In the genomic region with DNA sequence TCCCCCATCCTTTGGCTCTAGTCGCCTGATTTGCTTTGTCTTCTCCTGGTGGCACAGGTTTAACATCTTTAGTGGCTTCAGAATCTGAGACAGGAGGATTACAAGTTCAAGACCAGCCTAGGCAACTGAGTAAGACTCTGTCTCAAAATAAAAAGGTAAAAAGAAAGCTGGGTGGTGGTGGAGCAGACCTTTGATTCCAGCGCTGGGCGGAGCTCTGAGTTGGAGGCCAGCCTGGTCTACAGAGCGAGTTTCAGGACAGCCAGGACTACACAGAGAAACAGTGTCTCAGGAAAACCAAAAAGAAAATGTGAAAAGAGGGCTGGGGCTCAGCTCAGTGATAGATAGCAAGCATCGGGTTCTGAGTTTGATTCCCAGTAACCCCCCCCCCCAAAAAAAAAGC, we compare ENCODE assay signal across 25 mouse cellular contexts. TPM values are rescaled to one million over a fixed set of nuclear protein-coding genes. Genes with fewer than 3 reads are reported as not detected.
A peak's percentile ranks its signal among the peaks of the same experiment; 100 is the strongest.
DNase-seq lines count a peak whose midpoint lies in the region; ATAC-seq lines count a peak whose summit lies in the region.
"Had no signal": no experiment of that assay in that cellular context is flagged by ENCODE, and none has a peak within 500 bp of the region (broad histone marks: within the 10 kb centered on the region; RNA-seq: fewer than 3 reads in every experiment).

No protein-coding gene starts in this region.

- no peaks in the 10 kb centered on the region for H3K27me3 ChIP-seq in forebrain, embryonic 15.5 days
- H3K27me3 ChIP-seq in forebrain, embryonic 12.5 days, result no peaks in the 10 kb centered on the region
- no peaks in the 10 kb centered on the region for H3K27me3 ChIP-seq in heart, embryonic 10.5 days (ENCODE audit: insufficient read depth, poor library complexity, severe bottlenecking)
- H3K27me3 ChIP-seq in heart, embryonic 11.5 days (ENCODE audit: control insufficient read depth, insufficient read depth, low read length), result no peaks in the 10 kb centered on the region
- H3K27me3 ChIP-seq in embryonic facial prominence, embryonic 10.5 days (replicated peaks; ENCODE audit: low read depth, poor library complexity, severe bottlenecking), result no peaks in the 10 kb centered on the region
- no peaks in the 10 kb centered on the region for H3K27me3 ChIP-seq in embryonic facial prominence, embryonic 14.5 days (replicated peaks; ENCODE audit: control insufficient read depth, insufficient read depth, low read length)
- no peaks in the 10 kb centered on the region for H3K27me3 ChIP-seq in midbrain, embryonic 13.5 days
- H3K27me3 ChIP-seq: CH12.LX; hindbrain, embryonic 13.5 days; intestine, embryonic 15.5 days; Patski had no signal

- H3K9me3 ChIP-seq in forebrain, embryonic 15.5 days, result no peaks in the 10 kb centered on the region
- H3K9me3 ChIP-seq in forebrain, embryonic 12.5 days, result no peaks in the 10 kb centered on the region
- H3K9me3 ChIP-seq in heart, embryonic 10.5 days, result no peaks in the 10 kb centered on the region
- H3K9me3 ChIP-seq in heart, embryonic 11.5 days (replicated peaks; ENCODE audit: control insufficient read depth, low read length), result no peaks in the 10 kb centered on the region
- 0 out of 2 replicates have a peak, but pooled peaks cover 3% of the 10 kb centered on the region for H3K9me3 ChIP-seq in embryonic facial prominence, embryonic 10.5 days
- 0 out of 2 replicates have a peak, but pooled peaks cover 3% of the 10 kb centered on the region for H3K9me3 ChIP-seq in embryonic facial prominence, embryonic 14.5 days (ENCODE audit: control insufficient read depth, low read length)
- no peaks in the 10 kb centered on the region for H3K9me3 ChIP-seq in midbrain, embryonic 13.5 days
- H3K9me3 ChIP-seq: forebrain, embryonic 10.5 days; G1E; hindbrain, embryonic 10.5 days; hindbrain, embryonic 13.5 days; intestine, embryonic 15.5 days had no signal

- no peak overlapping the region for H3K9ac ChIP-seq in forebrain, embryonic 15.5 days (replicated peaks)
- no peak overlapping the region for H3K9ac ChIP-seq in forebrain, embryonic 12.5 days
- no peak overlapping the region for H3K9ac ChIP-seq in heart, embryonic 11.5 days (ENCODE audit: low read depth, low read length)
- H3K9ac ChIP-seq in embryonic facial prominence, embryonic 14.5 days (ENCODE audit: low read depth, low read length), result no peak overlapping the region
- no peak overlapping the region for H3K9ac ChIP-seq in midbrain, embryonic 13.5 days (replicated peaks)
- H3K9ac ChIP-seq: forebrain, postnatal 0 days; hindbrain, embryonic 13.5 days; intestine, embryonic 15.5 days had no signal

- peaks cover 23% of the 10 kb centered on the region for H3K4me1 ChIP-seq in forebrain, embryonic 15.5 days
- peaks cover 13% of the 10 kb centered on the region for H3K4me1 ChIP-seq in forebrain, embryonic 12.5 days
- H3K4me1 ChIP-seq in heart, embryonic 10.5 days, result peaks cover 19% of the 10 kb centered on the region
- H3K4me1 ChIP-seq in heart, embryonic 11.5 days (ENCODE audit: control insufficient read depth, insufficient read depth, low read length), result peaks cover 9% of the 10 kb centered on the region; the same call in 1 of the 2 replicates
- H3K4me1 ChIP-seq in embryonic facial prominence, embryonic 10.5 days, result peaks cover 15% of the 10 kb centered on the region
- peaks cover 17% of the 10 kb centered on the region for H3K4me1 ChIP-seq in embryonic facial prominence, embryonic 14.5 days (ENCODE audit: control insufficient read depth, insufficient read depth, low read length)
- peaks cover 15% of the 10 kb centered on the region for H3K4me1 ChIP-seq in midbrain, embryonic 13.5 days (replicated peaks)

- no peaks in the 10 kb centered on the region for H3K36me3 ChIP-seq in forebrain, embryonic 15.5 days
- H3K36me3 ChIP-seq in forebrain, embryonic 12.5 days (replicated peaks), result no peaks in the 10 kb centered on the region
- H3K36me3 ChIP-seq in heart, embryonic 10.5 days, result no peaks in the 10 kb centered on the region
- no peaks in the 10 kb centered on the region for H3K36me3 ChIP-seq in heart, embryonic 11.5 days (ENCODE audit: control insufficient read depth, insufficient read depth, low read length)
- no peaks in the 10 kb centered on the region for H3K36me3 ChIP-seq in embryonic facial prominence, embryonic 10.5 days (replicated peaks)
- no peaks in the 10 kb centered on the region for H3K36me3 ChIP-seq in embryonic facial prominence, embryonic 14.5 days (ENCODE audit: control insufficient read depth, insufficient read depth, low read length)
- H3K36me3 ChIP-seq in midbrain, embryonic 13.5 days, result no peaks in the 10 kb centered on the region
- H3K36me3 ChIP-seq: forebrain, embryonic 10.5 days; G1E; hindbrain, embryonic 10.5 days; hindbrain, embryonic 13.5 days; intestine, embryonic 15.5 days had no signal

- no peak overlapping the region for H3K4me3 ChIP-seq in forebrain, embryonic 15.5 days
- no peak overlapping the region for H3K4me3 ChIP-seq in forebrain, embryonic 12.5 days (replicated peaks)
- H3K4me3 ChIP-seq in heart, embryonic 10.5 days, result no peak overlapping the region
- H3K4me3 ChIP-seq in heart, embryonic 11.5 days (ENCODE audit: low read depth, low read length), result no peak overlapping the region
- no peak overlapping the region for H3K4me3 ChIP-seq in embryonic facial prominence, embryonic 10.5 days
- no peak overlapping the region for H3K4me3 ChIP-seq in embryonic facial prominence, embryonic 14.5 days (ENCODE audit: low read depth, low read length)
- H3K4me3 ChIP-seq in midbrain, embryonic 13.5 days (replicated peaks), result no peak overlapping the region
- H3K4me3 ChIP-seq: forebrain, embryonic 10.5 days; hindbrain, embryonic 10.5 days; hindbrain, embryonic 13.5 days; intestine, embryonic 15.5 days had no signal

- no peak overlapping the region for H3K4me2 ChIP-seq in forebrain, embryonic 15.5 days (replicated peaks)
- H3K4me2 ChIP-seq in forebrain, embryonic 12.5 days, result no peak overlapping the region
- H3K4me2 ChIP-seq in heart, embryonic 11.5 days, result no peak overlapping the region
- H3K4me2 ChIP-seq in embryonic facial prominence, embryonic 14.5 days (ENCODE audit: low read depth, low read length), result no peak overlapping the region
- H3K4me2 ChIP-seq in midbrain, embryonic 13.5 days (replicated peaks), result no peak overlapping the region
- H3K4me2 ChIP-seq: hindbrain, embryonic 13.5 days; intestine, embryonic 15.5 days had no signal

- peak overlapping the region; percentile 9; the same call in 1 of the 2 replicates for H3K27ac ChIP-seq in forebrain, embryonic 15.5 days (replicated peaks)
- H3K27ac ChIP-seq in forebrain, embryonic 12.5 days, result no peak overlapping the region
- 0 out of 2 replicates have a peak overlapping the region, but pooled peaks have one; percentile 78 for H3K27ac ChIP-seq in heart, embryonic 10.5 days
- H3K27ac ChIP-seq in heart, embryonic 11.5 days (ENCODE audit: low read depth, low read length), result no peak overlapping the region
- 0 out of 2 replicates have a peak overlapping the region, but pooled peaks have one; percentile 41 for H3K27ac ChIP-seq in embryonic facial prominence, embryonic 10.5 days (replicated peaks)
- H3K27ac ChIP-seq in embryonic facial prominence, embryonic 14.5 days (replicated peaks; ENCODE audit: low read depth, low read length), result peak overlapping the region; percentile 75
- no peak overlapping the region for H3K27ac ChIP-seq in midbrain, embryonic 13.5 days
- H3K27ac ChIP-seq: intestine, embryonic 15.5 days had no signal

- 81% methylated on average over 5 of the region's 5 CpGs for WGBS in forebrain, embryonic 15.5 days
- WGBS in forebrain, embryonic 12.5 days, result 84% methylated on average over 5 of the region's 5 CpGs
- WGBS in heart, embryonic 10.5 days, result 85% methylated on average over 5 of the region's 5 CpGs
- WGBS in heart, embryonic 11.5 days (ENCODE audit: insufficient replicate concordance), result 84% methylated on average over 5 of the region's 5 CpGs
- 78% methylated on average over 5 of the region's 5 CpGs for WGBS in embryonic facial prominence, embryonic 10.5 days
- WGBS in embryonic facial prominence, embryonic 14.5 days, result 73% methylated on average over 5 of the region's 5 CpGs
- WGBS in midbrain, embryonic 13.5 days, result 82% methylated on average over 5 of the region's 5 CpGs

- DNase-seq in heart, embryonic 10.5 days (ENCODE audit: low spot score), result no peak
- DNase-seq in embryonic facial prominence, embryonic 10.5 days (ENCODE audit: low spot score), result no peak
- DNase-seq in embryonic facial prominence, embryonic 14.5 days (ENCODE audit: low spot score), result no peak
- no peak for DNase-seq in frontal cortex, postnatal 25 days (ENCODE audit: low spot score in 2 of 2)
- DNase-seq: adrenal gland, postnatal 10 days; adrenal gland, postnatal 36 days; cerebellum, adult 11 months; cerebellum, adult 2 months; cerebellum, adult 9-11 months; cerebellum, postnatal 25 days; forebrain, postnatal 0 days; gastrocnemius, postnatal 14 days; kidney, adult 11 months; kidney, adult 8-10 months had no signal

- ATAC-seq in forebrain, embryonic 15.5 days (replicated peaks), result no peak
- no peak for ATAC-seq in forebrain, embryonic 12.5 days (ENCODE audit: low FRiP score)
- no peak for ATAC-seq in heart, embryonic 11.5 days (replicated peaks; ENCODE audit: insufficient number of reproducible peaks, low FRiP score, low TSS enrichment)
- no peak for ATAC-seq in embryonic facial prominence, embryonic 14.5 days (ENCODE audit: low read depth)
- ATAC-seq in midbrain, embryonic 13.5 days, result no peak
- ATAC-seq: intestine, embryonic 15.5 days; Patski had no signal

RNA-seq across cellular contexts. Expression of gene Ptp4a2, which starts 27.5 kb away (rescaled TPM):
- 315 and 320 TPM in 2 replicates for polyA plus RNA-seq in forebrain, embryonic 15.5 days (2015; fragmentation: Nextera tagmentation; extraction: Ambion mirVana)
- polyA plus RNA-seq in forebrain, embryonic 12.5 days (2016; fragmentation: Nextera tagmentation; extraction: Ambion mirVana), result 375 and 407 TPM in 2 replicates
- 348 and 351 TPM in 2 replicates for polyA plus RNA-seq in heart, embryonic 10.5 days (2016; fragmentation: Nextera tagmentation; extraction: Ambion mirVana)
- polyA plus RNA-seq in heart, embryonic 11.5 days (2014; fragmentation: Nextera tagmentation; extraction: Ambion mirVana), result 329 and 345 TPM in 2 replicates
- polyA plus RNA-seq in embryonic facial prominence, embryonic 10.5 days (2016; fragmentation: Nextera tagmentation; extraction: Ambion mirVana), result 284 and 296 TPM in 2 replicates
- polyA plus RNA-seq in embryonic facial prominence, embryonic 14.5 days (2014; fragmentation: Nextera tagmentation; extraction: Ambion mirVana), result 306 and 319 TPM in 2 replicates
- 287 and 316 TPM in 2 replicates for polyA plus RNA-seq in midbrain, embryonic 13.5 days (2015; fragmentation: Nextera tagmentation; extraction: Ambion mirVana)

RNA-seq across cellular contexts. Expression of gene Khdrbs1, which starts 41.4 kb away (rescaled TPM):
- 175 and 187 TPM in 2 replicates for polyA plus RNA-seq in forebrain, embryonic 15.5 days (2015; fragmentation: Nextera tagmentation; extraction: Ambion mirVana)
- 229 and 231 TPM in 2 replicates for polyA plus RNA-seq in forebrain, embryonic 12.5 days (2016; fragmentation: Nextera tagmentation; extraction: Ambion mirVana)
- 93.7 and 115 TPM in 2 replicates for polyA plus RNA-seq in heart, embryonic 10.5 days (2016; fragmentation: Nextera tagmentation; extraction: Ambion mirVana)
- polyA plus RNA-seq in heart, embryonic 11.5 days (2014; fragmentation: Nextera tagmentation; extraction: Ambion mirVana), result 73.0 and 83.1 TPM in 2 replicates
- polyA plus RNA-seq in embryonic facial prominence, embryonic 10.5 days (2016; fragmentation: Nextera tagmentation; extraction: Ambion mirVana), result 156 and 166 TPM in 2 replicates
- polyA plus RNA-seq in embryonic facial prominence, embryonic 14.5 days (2014; fragmentation: Nextera tagmentation; extraction: Ambion mirVana), result 94.2 and 104 TPM in 2 replicates
- polyA plus RNA-seq in midbrain, embryonic 13.5 days (2015; fragmentation: Nextera tagmentation; extraction: Ambion mirVana), result 180 and 182 TPM in 2 replicates

Comparison
In these comparisons a context has a peak if more than half of its experiments do, and no peak if none do; other contexts are left out.
1. H3K27ac ChIP-seq: peak in forebrain, embryonic 15.5 days (single experiment), heart, embryonic 10.5 days (single experiment), embryonic facial prominence, embryonic 10.5 days (single experiment) and embryonic facial prominence, embryonic 14.5 days (single experiment); none in forebrain, embryonic 12.5 days (single experiment), heart, embryonic 11.5 days (single experiment) and midbrain, embryonic 13.5 days (single experiment).